Mouse (Mus musculus) midbrain, postnatal 0 days (tissue): ENCODE results near the gene Meis1. TPM values are rescaled to one million over a fixed set of nuclear protein-coding genes. Genes with fewer than 3 reads are reported as not detected.

Experiments
- ATAC-seq: fragments of 200-750 bp; cut with Nextera tagmentation; 2 replicates; pipeline ENCODE4 v1.8.0; 2017; ENCODE audit warnings: moderate number of reproducible peaks, mild to moderate bottlenecking, moderate TSS enrichment, moderate library complexity; ENCODE audit not compliant: low FRiP score
- DNase-seq: peaks from one replicate; pipeline ENCODE4 v3.0.0-alpha.2; 2015; ENCODE audit warnings: low spot score
- H3K27ac ChIP-seq: fragments of 300-500 bp; sonication (generic); 2 replicates; pipeline ENCODE4 v1.5.1; 2014; ENCODE audit warnings: low read depth, mild to moderate bottlenecking, low read length, mixed read lengths
- H3K27me3 ChIP-seq: fragments of 300-500 bp; sonication (generic); 2 replicates; pipeline ENCODE4 v1.6.1; 2014; ENCODE audit warnings: low read length, control low read depth, mixed read lengths; ENCODE audit not compliant: insufficient read depth
- H3K36me3 ChIP-seq: fragments of 300-500 bp; sonication (generic); 2 replicates; pipeline ENCODE4 v1.6.1; 2014; ENCODE audit warnings: low read length, control low read depth, mixed read lengths; ENCODE audit not compliant: insufficient read depth
- H3K4me1 ChIP-seq: fragments of 300-500 bp; sonication (generic); 2 replicates; pipeline ENCODE4 v1.6.1; 2014; ENCODE audit warnings: mild to moderate bottlenecking, control low read depth, antibody characterized with exemption, low read length, mixed read lengths; ENCODE audit not compliant: insufficient read depth
- H3K4me2 ChIP-seq: fragments of 300-500 bp; sonication (generic); 2 replicates; pipeline ENCODE4 v1.6.1; 2014; ENCODE audit warnings: low read depth, mild to moderate bottlenecking, low read length, mixed read lengths; ENCODE audit not compliant: poor library complexity, severe bottlenecking
- H3K4me3 ChIP-seq: fragments of 300-500 bp; sonication (generic); 2 replicates; pipeline ENCODE4 v1.5.1; 2014; ENCODE audit warnings: low read depth, mild to moderate bottlenecking, low read length, moderate library complexity
- H3K9ac ChIP-seq: fragments of 300-500 bp; sonication (generic); replicated peaks from 2 replicates; pipeline ENCODE4 v1.6.1; 2014; ENCODE audit warnings: mild to moderate bottlenecking, low read length, moderate library complexity, mixed read lengths; ENCODE audit not compliant: poor library complexity, severe bottlenecking
- H3K9me3 ChIP-seq: fragments of 300-500 bp; sonication (generic); 2 replicates; pipeline ENCODE4 v1.6.1; 2016; ENCODE audit warnings: low read length, control low read depth
- CTCF ChIP-seq: IDR thresholded peaks from 2 replicates; pipeline ENCODE4 v1.5.1; 2016; ENCODE audit warnings: antibody characterized with exemption, mild to moderate bottlenecking
- WGBS: fragments of 180-500 bp; shearing (Covaris S2); extraction: QIAGEN DNeasy Blood & Tissue Kit; methylation state at CpG from one replicate; pipeline ENCODE4 v1.1.7; 2014; 5-methylcytosine and 5-hydroxymethylcytosine counted together
- polyA plus RNA-seq: library from polyadenylated mRNA; unstranded; fragments of >200 nt; fragmentation: Nextera tagmentation; extraction: Ambion mirVana; gene quantifications from 2 replicates; pipeline ENCODE4 v1.2.1, GENCODE M21; 2015
- total RNA-seq: library from RNA; depleted of rRNA; stranded (reverse); fragments of >200 nt; gene quantifications from 2 replicates; pipeline ENCODE4 v1.2.3, GENCODE M21; 2014

The Meis1 gene
- total and polyA plus RNA-seq, 2 experiments from 2014 or later, result 16.1 to 40.1 TPM

- no peaks in the 10 kb centered on the region for H3K36me3 ChIP-seq
- H3K9me3 ChIP-seq, result no peaks in the 10 kb centered on the region
- WGBS, result 69% methylated on average over 15 of the region's 15 CpGs
- H3K4me1 ChIP-seq, result no peaks in the 10 kb centered on the region; the same call in 1 of the 2 replicates
- no peak for DNase-seq
- H3K4me2 ChIP-seq, result no peak overlapping the region
- no peak overlapping the region for H3K27ac ChIP-seq
- no peak for ATAC-seq
- TF ChIP-seq CTCF, result no peak
- no peaks in the 10 kb centered on the region for H3K27me3 ChIP-seq
- no peak overlapping the region for H3K9ac ChIP-seq
- no peak overlapping the region for H3K4me3 ChIP-seq
Observed at GRCm38 (mm10) chr11:18963202-18964136, 55.3 kb downstream of the Meis1 start.

DNA sequence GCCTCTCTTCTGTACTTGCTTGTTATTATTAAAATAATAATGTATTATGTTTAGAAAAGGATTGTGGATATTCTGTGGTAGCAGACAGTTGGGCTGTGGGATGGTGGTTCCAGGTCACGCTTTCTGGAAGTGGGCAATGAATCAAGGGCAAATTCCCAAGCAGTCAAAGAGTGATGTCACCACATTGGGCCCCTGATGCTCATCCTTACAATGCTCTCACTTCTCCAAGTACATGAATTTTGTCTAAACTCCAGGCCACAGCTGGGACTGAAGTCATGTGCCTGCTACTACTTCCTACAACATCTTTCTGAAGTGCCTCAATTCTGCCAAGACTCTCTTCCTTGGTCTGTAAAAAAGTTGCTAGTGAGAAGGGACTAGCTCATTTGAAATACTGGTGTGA lies 59.3 kb downstream of the Meis1 start:
- no peak for ATAC-seq
- H3K4me1 ChIP-seq, result peaks cover 2% of the 10 kb centered on the region; the same call in 1 of the 2 replicates

DNA sequence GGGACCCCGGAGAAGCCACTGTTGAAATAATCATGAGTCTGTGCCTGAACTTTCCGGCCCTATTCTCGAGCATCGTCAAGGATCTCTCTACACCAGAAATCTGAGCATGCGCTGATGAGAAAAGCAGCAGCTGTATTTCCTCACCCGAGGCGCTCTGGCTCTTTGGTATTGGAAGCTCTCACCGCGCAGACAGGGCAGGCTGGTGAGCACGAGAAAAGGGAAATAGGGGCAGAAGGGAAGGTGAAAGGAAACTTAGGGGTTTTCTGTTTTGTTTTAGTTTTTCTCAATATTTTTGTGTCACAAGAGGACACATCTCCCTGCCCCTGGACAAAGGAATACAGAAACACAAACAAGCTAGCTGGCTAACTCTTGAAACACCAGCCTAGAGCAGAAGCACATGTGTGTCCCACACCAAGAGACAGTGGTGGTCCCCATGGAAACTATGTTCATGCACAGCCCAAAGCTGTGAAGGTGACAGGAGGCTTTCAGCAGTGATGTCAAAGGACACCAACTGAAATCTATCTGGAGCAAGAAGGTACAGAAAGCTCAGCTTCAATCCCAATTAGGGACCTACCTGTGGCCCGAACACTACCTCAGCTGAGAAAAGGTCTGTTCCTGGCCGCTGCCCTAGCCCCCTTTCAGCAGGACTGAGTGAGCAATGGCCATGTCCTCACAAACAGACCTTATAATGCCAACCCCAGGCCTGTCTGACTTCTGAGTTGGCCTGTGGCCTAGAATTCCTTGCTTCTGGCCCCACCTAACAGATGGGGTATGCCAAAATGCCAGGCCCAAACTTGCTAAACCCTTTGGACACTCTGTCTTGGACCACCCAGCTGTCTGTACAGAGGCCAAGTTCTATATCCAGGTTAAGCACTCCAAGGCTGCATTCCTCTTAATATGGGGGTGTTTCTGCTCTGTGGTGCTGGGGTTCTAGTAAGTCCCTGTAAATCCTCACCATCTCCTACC lies 60.7 kb downstream of the Meis1 start:
- ATAC-seq (peak; percentile 61; the same call in 1 of the 2 replicates), DNase-seq (peak; percentile 49)
- 45% methylated on average over 12 of the region's 12 CpGs for WGBS
- Histone ChIP-seq H3K9ac (no peak overlapping the region), H3K27ac (no peak overlapping the region), H3K36me3 (no peaks in the 10 kb centered on the region), H3K9me3 (no peaks in the 10 kb centered on the region), H3K27me3 (no peaks in the 10 kb centered on the region), H3K4me3 (no peak overlapping the region), H3K4me2 (peak overlapping the region; percentile 7; the same call in 1 of the 2 replicates), H3K4me1 (peaks cover 2% of the 10 kb centered on the region; the same call in 1 of the 2 replicates)
- no peak for TF ChIP-seq CTCF

More for the DNA sequence above, 59.3 kb downstream of the Meis1 start:
- Histone ChIP-seq H3K9me3 (no peaks in the 10 kb centered on the region), H3K36me3 (no peaks in the 10 kb centered on the region), H3K4me3 (no peak overlapping the region), H3K4me2 (no peak overlapping the region), H3K27me3 (no peaks in the 10 kb centered on the region), H3K27ac (no peak overlapping the region), H3K9ac (no peak overlapping the region)
- TF ChIP-seq CTCF, result no peak
- WGBS, result 94% methylated on average over 1 of the region's 1 CpGs
- DNase-seq, result no peak

DNA sequence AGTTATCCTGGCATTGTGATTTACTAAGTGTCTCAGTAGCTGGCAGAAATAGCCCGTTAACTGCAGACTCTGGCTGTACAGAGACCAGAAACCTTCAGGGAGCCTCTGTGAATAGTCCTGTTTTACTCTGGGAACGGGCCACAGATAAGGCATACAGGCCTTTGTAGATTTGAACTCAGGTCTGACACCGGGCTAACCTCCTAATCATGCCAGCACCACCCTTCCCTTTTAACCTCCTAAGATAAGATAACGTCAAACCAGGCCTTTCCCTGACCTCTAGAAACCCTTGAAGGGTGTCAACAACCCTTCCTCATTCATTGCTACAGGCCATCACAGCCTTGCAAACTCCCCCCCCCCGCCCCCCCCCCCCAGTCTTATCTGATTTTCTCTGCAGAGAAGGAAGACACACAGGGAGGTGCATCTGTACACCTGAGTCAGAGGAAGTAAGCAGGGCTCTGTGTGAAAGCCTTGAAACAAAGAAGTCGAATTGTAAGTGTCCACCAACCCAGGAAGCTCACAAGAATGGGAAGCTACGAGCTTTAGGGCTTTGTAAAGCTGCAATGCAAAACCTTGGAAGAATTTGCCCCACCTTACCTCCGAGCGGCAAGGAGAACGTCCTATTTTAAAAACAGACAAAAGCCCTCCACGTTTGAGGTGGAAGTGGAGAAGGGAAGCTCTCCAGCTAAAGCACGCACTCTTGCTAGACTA lies 61.5 kb downstream of the Meis1 start:
- ATAC-seq, result no peak
- no peak overlapping the region for H3K9ac ChIP-seq
- H3K9me3 ChIP-seq, result no peaks in the 10 kb centered on the region
- H3K27ac ChIP-seq, result no peak overlapping the region
- peaks cover 2% of the 10 kb centered on the region; the same call in 1 of the 2 replicates for H3K4me1 ChIP-seq
- H3K27me3 ChIP-seq, result no peaks in the 10 kb centered on the region
- WGBS, result 45% methylated on average over 12 of the region's 12 CpGs
- peak overlapping the region; percentile 7; the same call in 1 of the 2 replicates for H3K4me2 ChIP-seq
- no peak for TF ChIP-seq CTCF
- H3K4me3 ChIP-seq, result no peak overlapping the region
- DNase-seq, result no peak
- no peaks in the 10 kb centered on the region for H3K36me3 ChIP-seq

DNA sequence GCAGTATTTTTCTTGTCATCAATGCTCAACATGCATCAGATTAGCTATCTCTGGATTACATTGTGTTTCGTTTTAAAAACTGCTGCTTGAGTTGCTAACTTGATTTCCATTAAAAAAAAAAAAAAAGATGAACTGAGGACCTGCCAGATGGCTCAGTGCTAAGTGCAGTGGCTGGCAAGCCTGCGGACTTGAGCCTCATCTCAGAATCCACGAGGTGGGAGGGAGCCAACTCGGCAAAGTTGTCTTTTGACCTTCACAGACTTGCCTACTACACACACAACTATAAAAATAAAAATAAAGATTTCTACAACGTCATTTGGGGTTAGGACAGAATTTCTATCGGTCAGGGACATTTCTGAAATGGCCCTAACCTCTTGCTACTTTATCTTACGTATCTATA lies 62.8 kb downstream of the Meis1 start:
- DNase-seq (no peak), ATAC-seq (no peak)
- Histone ChIP-seq H3K36me3 (no peaks in the 10 kb centered on the region), H3K27ac (no peak overlapping the region), H3K9me3 (no peaks in the 10 kb centered on the region), H3K9ac (no peak overlapping the region), H3K4me2 (no peak overlapping the region), H3K4me1 (peaks cover 2% of the 10 kb centered on the region; the same call in 1 of the 2 replicates), H3K27me3 (no peaks in the 10 kb centered on the region), H3K4me3 (no peak overlapping the region)
- TF ChIP-seq CTCF, result no peak
- WGBS, result 76% methylated on average over 7 of the region's 7 CpGs
